Mouse (Mus musculus) forebrain, embryonic 12.5 days (tissue): ENCODE measurements at regions not wholly inside any gene's neighbourhood (a gene's known extent, or its start where the extent isn't known, plus 50 kb on each side); places are given as distances from the start of the nearest gene placed in this dataset.

Experiments used
- ATAC-seq: fragments of 200-750 bp; cut with Nextera tagmentation; 2 replicates; pipeline ENCODE4 v1.8.0; 2017; ENCODE audit warnings: moderate TSS enrichment; ENCODE audit not compliant: low FRiP score
- H3K27ac ChIP-seq: fragments of 300-500 bp; sonication (generic); 2 replicates; pipeline ENCODE4 v1.5.1; 2016; ENCODE audit warnings: mild to moderate bottlenecking
- H3K27me3 ChIP-seq: fragments of 300-500 bp; sonication (generic); 2 replicates; pipeline ENCODE4 v1.6.1; 2016; ENCODE audit warnings: mild to moderate bottlenecking
- H3K36me3 ChIP-seq: fragments of 300-500 bp; sonication (generic); replicated peaks from 2 replicates; pipeline ENCODE4 v1.6.1; 2016; ENCODE audit warnings: mild to moderate bottlenecking
- H3K4me1 ChIP-seq: fragments of 300-500 bp; sonication (generic); 2 replicates; pipeline ENCODE4 v1.6.1; 2016
- H3K4me2 ChIP-seq: fragments of 300-500 bp; sonication (generic); 2 replicates; pipeline ENCODE4 v1.6.1; 2016; ENCODE audit warnings: mild to moderate bottlenecking, moderate library complexity
- H3K4me3 ChIP-seq: fragments of 300-500 bp; sonication (generic); replicated peaks from 2 replicates; pipeline ENCODE4 v1.5.1; 2016; ENCODE audit warnings: mild to moderate bottlenecking
- H3K9ac ChIP-seq: fragments of 300-500 bp; sonication (generic); 2 replicates; pipeline ENCODE4 v1.6.1; 2016; ENCODE audit warnings: mild to moderate bottlenecking
- H3K9me3 ChIP-seq: fragments of 300-500 bp; sonication (generic); 2 replicates; pipeline ENCODE4 v1.6.1; 2016
- WGBS: fragments of 180-500 bp; shearing (Covaris S2); methylation state at CpG from one replicate; pipeline ENCODE4 v1.1.7; 2016; 5-methylcytosine and 5-hydroxymethylcytosine counted together

DNA sequence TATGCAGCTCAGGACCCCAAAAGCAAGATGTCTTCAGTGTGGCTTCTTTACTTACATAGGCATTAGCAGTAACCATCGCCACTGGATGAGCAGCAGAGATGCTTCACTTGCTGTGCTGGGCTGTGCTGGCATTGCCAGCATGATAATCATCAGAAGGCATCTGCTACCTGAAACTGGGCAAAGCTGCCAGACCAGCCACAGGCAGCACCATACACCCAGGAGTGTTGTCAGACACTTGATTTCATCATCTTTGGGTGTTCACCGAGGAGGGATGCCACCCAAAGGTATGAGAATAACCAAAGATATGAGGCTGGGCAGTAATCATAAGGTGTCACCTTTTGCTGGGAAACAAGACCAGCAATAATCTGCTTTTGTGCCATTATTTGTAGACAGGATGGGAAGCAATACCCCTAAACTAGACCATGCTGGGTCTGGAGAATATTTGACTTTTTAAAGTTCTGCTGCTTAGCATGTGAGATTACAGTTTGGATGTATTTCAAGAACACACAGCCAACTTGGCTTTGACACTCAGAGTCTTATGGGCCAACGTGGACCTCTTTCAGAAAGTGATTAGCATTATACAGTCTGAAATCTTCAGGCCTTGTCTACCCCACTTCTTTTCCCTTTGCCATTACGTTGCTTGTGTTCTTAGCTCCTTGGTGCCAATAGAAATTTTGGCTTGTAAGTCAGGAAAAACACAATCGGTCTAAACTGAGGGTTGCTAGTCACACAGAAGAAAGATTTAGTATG is 80.7 kb upstream of the Cerkl start:
- no peaks in the 10 kb centered on the region for H3K27me3 ChIP-seq
- no peak for ATAC-seq
- no peak overlapping the region for H3K4me2 ChIP-seq
- no peaks in the 10 kb centered on the region for H3K36me3 ChIP-seq
- H3K9me3 ChIP-seq: no peaks in the 10 kb centered on the region
- whole genome bisulfite sequencing: 93% methylated on average over 5 of the region's 5 CpGs
- H3K4me3 ChIP-seq: no peak overlapping the region
- H3K27ac ChIP-seq: no peak overlapping the region
- no peak overlapping the region for H3K9ac ChIP-seq
- H3K4me1 ChIP-seq: no peaks in the 10 kb centered on the region

DNA sequence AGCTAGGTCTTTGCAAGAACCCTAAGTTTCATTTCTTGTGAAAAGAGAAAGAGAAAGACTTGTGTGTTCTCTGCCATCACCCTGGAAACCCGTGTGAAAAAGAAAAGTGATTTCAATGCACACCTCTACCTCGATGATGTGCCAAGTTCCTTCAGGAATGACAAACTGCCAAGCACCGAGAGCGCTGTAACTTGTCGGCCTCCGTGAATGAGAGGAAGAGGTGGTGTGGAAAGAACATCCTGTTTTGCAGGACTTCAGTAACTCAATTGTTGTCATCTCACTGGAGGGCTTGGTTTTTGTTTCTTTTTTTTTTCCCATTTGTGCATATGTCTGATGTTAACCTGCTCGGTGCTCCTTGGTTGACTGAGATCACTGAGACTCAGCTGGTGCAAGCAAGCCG is 83.8 kb upstream of the Cerkl start:
- WGBS: 91% methylated on average over 8 of the region's 8 CpGs
- H3K27ac ChIP-seq: no peak overlapping the region
- H3K4me3 ChIP-seq: no peak overlapping the region
- no peak for ATAC-seq
- no peaks in the 10 kb centered on the region for H3K9me3 ChIP-seq
- H3K9ac ChIP-seq: no peak overlapping the region
- H3K36me3 ChIP-seq: no peaks in the 10 kb centered on the region
- no peaks in the 10 kb centered on the region for H3K4me1 ChIP-seq
- H3K27me3 ChIP-seq: no peaks in the 10 kb centered on the region
- no peak overlapping the region for H3K4me2 ChIP-seq

GRCm38 (mm10) chr2:79542191-79542980 is 85.8 kb upstream of the Cerkl start:
- Histone ChIP-seq H3K27me3 (no peaks in the 10 kb centered on the region), H3K9ac (no peak overlapping the region), H3K4me2 (no peak overlapping the region)

GRCm38 (mm10) chr2:79543456-79543855 is 86.9 kb upstream of the Cerkl start:
- Histone ChIP-seq H3K4me1 (no peaks in the 10 kb centered on the region), H3K4me2 (no peak overlapping the region), H3K4me3 (no peak overlapping the region), H3K9ac (no peak overlapping the region), H3K9me3 (no peaks in the 10 kb centered on the region), H3K27ac (no peak overlapping the region), H3K27me3 (no peaks in the 10 kb centered on the region), H3K36me3 (no peaks in the 10 kb centered on the region)
- ATAC-seq: no peak
- WGBS: 88% methylated on average over 5 of the region's 5 CpGs

More at GRCm38 (mm10) chr2:79542191-79542980, 85.8 kb upstream of the Cerkl start:
- no peak for ATAC-seq
- no peaks in the 10 kb centered on the region for H3K4me1 ChIP-seq
- WGBS: 79% methylated on average over 6 of the region's 6 CpGs
- H3K4me3 ChIP-seq: no peak overlapping the region
- no peaks in the 10 kb centered on the region for H3K9me3 ChIP-seq
- H3K36me3 ChIP-seq: no peaks in the 10 kb centered on the region
- H3K27ac ChIP-seq: no peak overlapping the region

DNA sequence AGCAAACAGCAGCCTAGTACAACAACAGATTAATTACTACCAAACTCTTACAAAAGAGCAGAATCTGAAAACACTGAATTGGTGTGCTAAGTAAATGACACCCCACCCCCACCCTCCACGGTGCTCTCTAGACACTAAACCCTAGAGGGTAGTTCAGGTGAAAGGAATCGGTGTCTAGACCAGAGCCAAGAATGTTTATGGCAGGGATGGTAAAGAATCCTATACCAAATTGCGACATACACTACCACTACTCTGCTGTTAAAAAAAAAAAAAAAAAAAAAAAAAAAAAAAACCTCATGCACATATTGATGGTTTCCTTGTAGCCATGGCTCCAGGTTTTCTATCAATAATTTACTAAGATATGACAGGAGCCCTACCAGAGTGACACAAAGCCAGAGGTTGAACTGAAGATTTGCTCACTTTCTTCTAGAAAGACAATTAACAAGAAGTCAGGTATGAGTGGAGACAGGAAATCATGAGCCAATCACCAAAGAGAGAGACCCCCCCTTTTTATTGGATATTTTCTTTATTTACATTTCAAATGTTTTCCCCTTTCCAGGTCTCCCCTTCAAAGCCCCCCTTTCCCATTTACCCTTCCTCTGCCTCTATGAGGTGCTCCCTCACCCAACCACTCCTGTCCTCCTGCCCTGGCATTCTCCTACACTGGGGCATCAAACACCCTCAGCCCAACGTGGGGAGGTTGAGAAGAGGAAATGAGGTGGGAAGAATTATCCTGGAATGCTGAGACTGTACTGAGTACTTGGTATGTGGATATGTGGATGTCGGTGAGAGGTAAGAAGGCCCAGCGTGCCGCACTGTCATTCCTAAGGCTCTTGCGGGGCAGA is 87.6 kb upstream of the Cerkl start:
- H3K4me1 ChIP-seq: no peaks in the 10 kb centered on the region
- H3K36me3 ChIP-seq: no peaks in the 10 kb centered on the region
- ATAC-seq: no peak
- H3K9me3 ChIP-seq: no peaks in the 10 kb centered on the region
- H3K4me3 ChIP-seq: no peak overlapping the region
- no peak overlapping the region for H3K9ac ChIP-seq
- H3K27me3 ChIP-seq: no peaks in the 10 kb centered on the region
- no peak overlapping the region for H3K4me2 ChIP-seq
- H3K27ac ChIP-seq: no peak overlapping the region
- WGBS: 88% methylated on average over 8 of the region's 8 CpGs

DNA sequence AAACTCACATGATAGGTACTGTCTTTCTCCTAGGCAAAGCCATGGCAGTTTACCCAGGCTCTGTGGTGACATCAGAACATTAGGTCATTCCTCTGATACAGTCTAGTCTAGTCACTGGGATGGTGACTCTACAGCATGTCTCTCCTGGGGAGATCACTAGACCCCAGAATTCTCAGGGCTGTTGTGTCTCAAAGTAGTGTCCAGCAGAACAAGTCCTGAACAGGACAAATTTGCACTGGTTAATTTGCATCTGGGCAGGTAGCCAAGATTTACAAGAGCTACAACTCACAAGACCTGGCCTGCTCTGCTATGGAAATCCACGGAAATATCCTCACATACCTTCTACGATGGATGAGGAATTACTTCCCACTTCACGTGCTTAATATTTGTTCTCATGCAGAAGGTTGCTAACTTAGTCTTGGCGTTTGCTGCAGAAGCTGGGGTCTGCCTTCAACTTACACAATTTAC is 88.2 kb upstream of the Cerkl start:
- Histone ChIP-seq H3K9me3 (no peaks in the 10 kb centered on the region), H3K27me3 (no peaks in the 10 kb centered on the region), H3K4me1 (no peaks in the 10 kb centered on the region), H3K9ac (no peak overlapping the region), H3K4me2 (no peak overlapping the region), H3K27ac (no peak overlapping the region), H3K36me3 (no peaks in the 10 kb centered on the region), H3K4me3 (no peak overlapping the region)
- ATAC-seq: no peak
- WGBS: 90% methylated on average over 4 of the region's 4 CpGs

GRCm38 (mm10) chr2:79546206-79546605 is 88.9 kb upstream of the Itprid2 start:
- Histone ChIP-seq H3K4me2 (no peak overlapping the region), H3K27me3 (no peaks in the 10 kb centered on the region), H3K4me1 (no peaks in the 10 kb centered on the region), H3K9me3 (no peaks in the 10 kb centered on the region), H3K4me3 (no peak overlapping the region), H3K9ac (no peak overlapping the region), H3K36me3 (no peaks in the 10 kb centered on the region), H3K27ac (no peak overlapping the region)
- WGBS: 89% methylated on average over 4 of the region's 4 CpGs
- ATAC-seq: no peak

DNA sequence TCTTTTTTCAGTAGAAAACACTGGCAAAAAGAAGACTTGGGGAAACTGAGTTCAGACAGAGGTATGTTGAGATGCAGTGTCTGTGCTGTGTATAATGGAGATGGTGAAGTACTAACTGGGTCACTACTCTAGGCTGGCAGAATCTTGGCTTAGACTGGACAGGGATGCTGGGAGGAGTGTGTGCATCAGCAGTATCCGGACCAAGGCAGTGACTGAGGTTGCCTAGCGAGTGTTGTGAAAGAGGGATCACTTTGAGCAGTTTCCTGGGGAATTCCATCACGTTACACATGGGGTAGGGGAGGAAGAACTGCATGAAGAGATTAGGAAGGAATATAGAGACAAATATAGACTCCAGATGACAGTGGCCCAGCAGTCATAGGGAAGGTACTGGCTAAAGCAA is 87.9 kb upstream of the Itprid2 start:
- Histone ChIP-seq H3K9me3 (no peaks in the 10 kb centered on the region), H3K4me2 (no peak overlapping the region), H3K9ac (no peak overlapping the region), H3K36me3 (no peaks in the 10 kb centered on the region), H3K27me3 (no peaks in the 10 kb centered on the region), H3K4me3 (no peak overlapping the region), H3K27ac (no peak overlapping the region), H3K4me1 (no peaks in the 10 kb centered on the region)
- ATAC-seq: no peak
- 85% methylated on average over 3 of the region's 3 CpGs for WGBS

- H3K4me1 ChIP-seq: no peaks in the 10 kb centered on the region
- no peaks in the 10 kb centered on the region for H3K9me3 ChIP-seq
- no peaks in the 10 kb centered on the region for H3K36me3 ChIP-seq
- no peaks in the 10 kb centered on the region for H3K27me3 ChIP-seq
- 84% methylated on average over 8 of the region's 8 CpGs for WGBS
- no peak overlapping the region for H3K4me3 ChIP-seq
- ATAC-seq: no peak
- no peak overlapping the region for H3K9ac ChIP-seq
- no peak overlapping the region for H3K27ac ChIP-seq
- H3K4me2 ChIP-seq: no peak overlapping the region
Observed at GRCm38 (mm10) chr2:79548039-79548600, 87.0 kb upstream of the Itprid2 start.

DNA sequence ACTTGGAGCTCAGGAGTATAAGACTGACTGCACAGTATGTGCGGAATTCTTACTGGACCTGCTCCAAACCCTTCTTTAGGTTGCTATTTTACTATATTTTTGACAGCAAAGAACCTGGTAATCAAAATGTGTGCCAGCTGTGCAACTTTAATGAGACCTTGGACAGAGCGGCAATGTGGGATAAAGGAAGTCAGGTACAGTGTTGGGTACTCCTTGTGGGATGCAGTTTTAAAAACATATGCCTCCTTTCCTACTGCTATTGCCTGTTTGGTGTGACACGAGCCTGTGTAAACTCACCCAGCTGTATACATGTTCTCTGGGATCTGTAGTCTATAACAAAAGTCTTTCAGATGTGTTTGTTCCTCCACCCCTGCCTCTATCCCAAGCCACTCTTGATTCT is 85.4 kb upstream of the Itprid2 start:
- H3K9ac ChIP-seq: no peak overlapping the region
- no peak for ATAC-seq
- no peak overlapping the region for H3K27ac ChIP-seq
- no peak overlapping the region for H3K4me3 ChIP-seq
- no peaks in the 10 kb centered on the region for H3K27me3 ChIP-seq
- H3K4me1 ChIP-seq: no peaks in the 10 kb centered on the region
- H3K9me3 ChIP-seq: no peaks in the 10 kb centered on the region
- no peak overlapping the region for H3K4me2 ChIP-seq
- no peaks in the 10 kb centered on the region for H3K36me3 ChIP-seq
- WGBS: 87% methylated on average over 3 of the region's 3 CpGs

DNA sequence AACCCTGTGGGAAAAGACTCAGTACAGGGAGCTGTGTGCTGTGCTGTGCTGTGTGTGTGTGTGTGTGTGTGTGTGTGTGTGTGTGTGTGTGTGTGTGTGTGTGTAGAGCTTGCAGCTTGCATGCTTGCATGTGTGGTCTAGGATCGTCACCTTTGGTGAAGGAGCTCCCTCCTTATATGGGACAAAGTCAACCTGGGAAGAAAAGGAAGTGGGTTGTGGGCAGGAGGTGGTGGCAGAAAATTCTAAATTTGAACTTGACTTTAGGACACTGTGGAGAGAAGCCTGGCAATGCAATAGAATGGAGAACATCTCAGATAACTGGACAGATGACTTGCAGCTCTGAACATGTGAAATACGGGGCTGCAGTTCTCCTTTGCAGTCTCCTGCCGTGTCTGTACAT is 84.7 kb upstream of the Itprid2 start:
- Histone ChIP-seq H3K4me2 (no peak overlapping the region), H3K4me3 (no peak overlapping the region), H3K36me3 (no peaks in the 10 kb centered on the region), H3K27me3 (no peaks in the 10 kb centered on the region), H3K4me1 (no peaks in the 10 kb centered on the region), H3K9ac (no peak overlapping the region), H3K27ac (no peak overlapping the region), H3K9me3 (no peaks in the 10 kb centered on the region)
- no peak for ATAC-seq
- 80% methylated on average over 3 of the region's 3 CpGs for WGBS

DNA sequence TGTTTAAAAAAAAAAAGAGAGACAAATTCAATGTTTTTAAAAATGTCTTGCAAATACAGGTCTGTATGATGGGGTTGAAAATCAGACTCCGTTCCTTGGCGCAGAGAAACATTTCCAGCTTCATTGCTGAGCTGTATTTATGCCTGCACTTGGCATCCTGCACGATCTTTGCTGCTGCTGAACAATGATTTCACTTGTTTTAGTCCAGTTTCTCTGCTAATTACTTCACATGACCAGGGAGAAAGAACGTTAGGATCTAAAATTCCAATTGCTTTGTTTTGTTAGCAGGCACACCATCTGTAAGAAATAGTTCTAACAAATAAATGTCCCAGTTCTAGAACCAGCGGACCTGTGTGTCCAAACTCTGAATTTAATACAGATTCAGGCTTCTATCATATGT is 82.7 kb upstream of the Itprid2 start:
- 68% methylated on average over 5 of the region's 5 CpGs for WGBS

More for the DNA sequence above, 82.7 kb upstream of the Itprid2 start:
- no peaks in the 10 kb centered on the region for H3K36me3 ChIP-seq
- ATAC-seq: no peak
- no peaks in the 10 kb centered on the region for H3K9me3 ChIP-seq
- H3K27me3 ChIP-seq: no peaks in the 10 kb centered on the region
- no peak overlapping the region for H3K27ac ChIP-seq
- H3K4me2 ChIP-seq: no peak overlapping the region
- H3K4me1 ChIP-seq: no peaks in the 10 kb centered on the region
- H3K4me3 ChIP-seq: no peak overlapping the region
- no peak overlapping the region for H3K9ac ChIP-seq
